Mouse (Mus musculus) forebrain, embryonic 15.5 days (tissue): ENCODE data around the gene Map4k2. TPM values are rescaled to one million over a fixed set of nuclear protein-coding genes. Genes with fewer than 3 reads are reported as not detected.

Experiments used
- ATAC-seq: fragments of 200-750 bp; cut with Nextera tagmentation; replicated peaks from 2 replicates; pipeline ENCODE4 v1.8.0; 2017; ENCODE audit warnings: mild to moderate bottlenecking, moderate TSS enrichment, moderate library complexity
- H3K27ac ChIP-seq: fragments of 300-500 bp; sonication (generic); replicated peaks from 2 replicates; pipeline ENCODE4 v1.5.1; 2015; ENCODE audit warnings: mild to moderate bottlenecking, inconsistent platforms
- H3K27me3 ChIP-seq: fragments of 300-500 bp; sonication (generic); 2 replicates; pipeline ENCODE4 v1.6.1; 2015; ENCODE audit warnings: inconsistent platforms
- H3K36me3 ChIP-seq: fragments of 300-500 bp; sonication (generic); 2 replicates; pipeline ENCODE4 v1.6.1; 2015; ENCODE audit warnings: mild to moderate bottlenecking, inconsistent platforms
- H3K4me1 ChIP-seq: fragments of 300-500 bp; sonication (generic); 2 replicates; pipeline ENCODE4 v1.6.1; 2015; ENCODE audit warnings: inconsistent platforms
- H3K4me2 ChIP-seq: fragments of 300-500 bp; sonication (generic); replicated peaks from 2 replicates; pipeline ENCODE4 v1.6.1; 2015; ENCODE audit warnings: mild to moderate bottlenecking, inconsistent platforms
- H3K4me3 ChIP-seq: fragments of 300-500 bp; sonication (generic); 2 replicates; pipeline ENCODE4 v1.5.1; 2015; ENCODE audit warnings: mild to moderate bottlenecking, inconsistent platforms
- H3K9ac ChIP-seq: fragments of 300-500 bp; sonication (generic); replicated peaks from 2 replicates; pipeline ENCODE4 v1.6.1; 2015; ENCODE audit warnings: mild to moderate bottlenecking, inconsistent platforms
- H3K9me3 ChIP-seq: fragments of 300-500 bp; sonication (generic); 2 replicates; pipeline ENCODE4 v1.6.1; 2016; ENCODE audit warnings: inconsistent platforms
- whole genome bisulfite sequencing: fragments of 180-500 bp; shearing (Covaris S2); methylation state at CpG from one replicate; pipeline ENCODE4 v1.1.7; 2015; ENCODE audit warnings: mixed read lengths; 5-methylcytosine and 5-hydroxymethylcytosine counted together
- polyA plus RNA-seq: library from polyadenylated mRNA; unstranded; fragments of >200 nt; fragmentation: Nextera tagmentation; extraction: Ambion mirVana; gene quantifications from 2 replicates; pipeline ENCODE4 v1.2.1, GENCODE M21; 2015

Map4k2 gene
- polyA plus RNA-seq, 1 experiment from 2014 or later: 12.7 TPM

DNA sequence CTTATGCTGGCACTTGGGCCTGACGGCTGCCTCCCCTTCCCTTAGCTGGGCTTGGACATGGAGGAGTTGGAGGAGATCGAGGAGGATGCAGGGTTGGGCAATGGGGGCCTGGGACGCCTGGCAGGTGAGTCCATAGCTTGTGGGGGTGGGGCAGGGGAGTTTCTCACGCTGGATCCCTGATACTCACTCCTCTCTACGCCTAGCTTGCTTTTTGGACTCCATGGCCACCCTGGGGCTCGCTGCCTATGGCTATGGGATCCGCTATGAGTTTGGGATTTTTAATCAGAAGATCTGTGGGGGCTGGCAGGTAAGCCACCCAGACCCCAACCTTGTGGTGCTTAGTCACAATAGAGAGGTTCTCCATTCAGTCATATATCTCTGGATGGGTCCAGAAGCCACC is 44.9 kb downstream of the Map4k2 start:
- 86% methylated on average over 7 of the region's 7 CpGs for WGBS
- ATAC-seq: no peak
- H3K9ac ChIP-seq: no peak overlapping the region
- H3K4me1 ChIP-seq: 0 out of 2 replicates have a peak, but pooled peaks cover 4% of the 10 kb centered on the region
- H3K9me3 ChIP-seq: no peaks in the 10 kb centered on the region
- H3K27me3 ChIP-seq: no peaks in the 10 kb centered on the region
- no peak overlapping the region for H3K4me2 ChIP-seq
- H3K36me3 ChIP-seq: no peaks in the 10 kb centered on the region
- no peak overlapping the region for H3K4me3 ChIP-seq
- H3K27ac ChIP-seq: no peak overlapping the region

DNA sequence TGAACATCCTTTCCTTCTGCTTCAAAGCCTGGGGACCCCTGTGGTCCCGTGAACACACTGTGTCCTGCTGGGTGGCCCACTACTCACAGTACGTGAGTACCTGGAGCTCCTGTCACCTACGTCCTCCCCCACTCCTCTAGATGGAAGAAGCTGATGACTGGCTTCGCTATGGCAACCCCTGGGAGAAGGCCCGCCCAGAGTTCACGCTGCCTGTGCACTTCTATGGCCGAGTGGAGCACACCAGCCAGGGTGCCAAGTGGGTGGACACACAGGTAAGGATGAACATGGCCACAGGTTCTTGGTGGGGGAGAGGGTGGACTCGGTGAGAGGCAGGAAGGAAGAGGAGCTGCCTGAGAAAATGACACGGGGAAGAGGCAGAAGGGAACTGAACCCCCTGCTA is 45.3 kb downstream of the Map4k2 start:
- Histone ChIP-seq H3K9me3 (no peaks in the 10 kb centered on the region), H3K36me3 (no peaks in the 10 kb centered on the region), H3K27me3 (no peaks in the 10 kb centered on the region), H3K9ac (no peak overlapping the region), H3K4me1 (0 out of 2 replicates have a peak, but pooled peaks cover 4% of the 10 kb centered on the region), H3K4me3 (no peak overlapping the region), H3K4me2 (no peak overlapping the region), H3K27ac (no peak overlapping the region)
- WGBS: 70% methylated on average over 9 of the region's 9 CpGs
- ATAC-seq: no peak

DNA sequence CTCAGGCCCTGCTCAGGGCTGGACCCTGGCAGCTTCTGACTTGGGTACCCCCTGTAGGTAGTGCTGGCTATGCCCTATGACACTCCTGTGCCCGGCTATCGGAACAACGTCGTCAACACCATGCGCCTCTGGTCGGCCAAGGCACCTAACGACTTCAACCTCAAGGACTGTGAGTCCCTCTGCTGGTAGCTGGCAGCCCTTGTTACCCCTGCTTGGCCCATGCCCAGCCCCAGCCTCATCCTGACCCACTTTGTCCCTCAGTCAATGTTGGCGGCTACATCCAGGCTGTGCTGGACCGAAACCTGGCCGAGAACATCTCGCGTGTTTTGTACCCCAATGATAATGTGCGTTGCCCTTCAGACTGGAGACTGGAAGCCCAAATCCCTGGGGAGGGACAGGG is 47.1 kb downstream of the Map4k2 start:
- Histone ChIP-seq H3K4me2 (no peak overlapping the region), H3K4me3 (no peak overlapping the region), H3K27ac (no peak overlapping the region), H3K27me3 (no peaks in the 10 kb centered on the region), H3K4me1 (0 out of 2 replicates have a peak, but pooled peaks cover 4% of the 10 kb centered on the region), H3K9me3 (no peaks in the 10 kb centered on the region), H3K36me3 (no peaks in the 10 kb centered on the region), H3K9ac (no peak overlapping the region)
- no peak for ATAC-seq
- 81% methylated on average over 13 of the region's 13 CpGs for WGBS

DNA sequence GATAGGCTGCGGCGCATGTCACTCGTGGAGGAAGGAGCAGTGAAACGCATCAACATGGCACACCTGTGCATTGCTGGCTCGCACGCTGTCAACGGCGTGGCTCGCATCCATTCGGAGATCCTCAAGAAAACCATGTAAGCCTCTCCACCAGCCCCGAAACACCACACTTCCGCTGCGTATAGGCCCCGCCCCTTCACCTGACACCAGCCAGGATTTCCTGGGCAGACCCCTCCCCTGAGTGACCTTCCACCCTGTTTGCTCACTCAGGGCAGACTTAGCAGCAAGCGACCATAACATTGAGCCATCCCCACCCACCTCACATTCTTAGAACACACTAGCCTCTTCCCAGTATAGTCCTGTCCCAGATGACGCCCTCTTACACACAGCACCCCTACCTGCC is 48.9 kb downstream of the Map4k2 start:
- Histone ChIP-seq H3K4me3 (peak overlapping the region; percentile 15), H3K4me1 (0 out of 2 replicates have a peak, but pooled peaks cover 4% of the 10 kb centered on the region), H3K27me3 (no peaks in the 10 kb centered on the region), H3K4me2 (peak overlapping the region; percentile 37), H3K27ac (no peak overlapping the region), H3K9me3 (no peaks in the 10 kb centered on the region), H3K36me3 (no peaks in the 10 kb centered on the region), H3K9ac (peak overlapping the region; percentile 18; the same call in 1 of the 2 replicates)
- peak; percentile 34; the same call in 1 of the 2 replicates for ATAC-seq
- WGBS: 6% methylated on average over 16 of the region's 16 CpGs

DNA sequence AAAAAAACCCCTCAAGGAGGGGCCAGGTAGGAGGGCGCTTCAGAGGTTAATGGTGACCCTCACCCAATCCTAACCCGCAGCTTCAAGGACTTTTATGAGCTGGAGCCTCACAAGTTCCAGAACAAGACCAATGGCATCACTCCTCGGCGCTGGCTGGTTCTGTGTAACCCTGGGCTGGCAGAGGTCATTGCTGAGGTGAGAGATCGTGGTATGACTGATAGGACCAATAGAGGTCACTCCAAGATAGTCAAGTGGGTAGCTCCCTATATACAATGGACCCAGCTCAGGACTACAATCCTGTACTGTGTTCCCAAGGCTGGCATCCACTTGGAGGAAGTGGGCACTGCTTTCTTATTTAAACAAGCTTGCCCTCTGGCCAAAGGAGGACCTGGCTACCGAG is 49.3 kb downstream of the Map4k2 start:
- Histone ChIP-seq H3K9ac (no peak overlapping the region), H3K4me3 (no peak overlapping the region), H3K9me3 (no peaks in the 10 kb centered on the region), H3K4me2 (no peak overlapping the region), H3K4me1 (0 out of 2 replicates have a peak, but pooled peaks cover 4% of the 10 kb centered on the region), H3K27me3 (no peaks in the 10 kb centered on the region), H3K27ac (no peak overlapping the region), H3K36me3 (no peaks in the 10 kb centered on the region)
- ATAC-seq: no peak
- WGBS: 67% methylated on average over 6 of the region's 6 CpGs

DNA sequence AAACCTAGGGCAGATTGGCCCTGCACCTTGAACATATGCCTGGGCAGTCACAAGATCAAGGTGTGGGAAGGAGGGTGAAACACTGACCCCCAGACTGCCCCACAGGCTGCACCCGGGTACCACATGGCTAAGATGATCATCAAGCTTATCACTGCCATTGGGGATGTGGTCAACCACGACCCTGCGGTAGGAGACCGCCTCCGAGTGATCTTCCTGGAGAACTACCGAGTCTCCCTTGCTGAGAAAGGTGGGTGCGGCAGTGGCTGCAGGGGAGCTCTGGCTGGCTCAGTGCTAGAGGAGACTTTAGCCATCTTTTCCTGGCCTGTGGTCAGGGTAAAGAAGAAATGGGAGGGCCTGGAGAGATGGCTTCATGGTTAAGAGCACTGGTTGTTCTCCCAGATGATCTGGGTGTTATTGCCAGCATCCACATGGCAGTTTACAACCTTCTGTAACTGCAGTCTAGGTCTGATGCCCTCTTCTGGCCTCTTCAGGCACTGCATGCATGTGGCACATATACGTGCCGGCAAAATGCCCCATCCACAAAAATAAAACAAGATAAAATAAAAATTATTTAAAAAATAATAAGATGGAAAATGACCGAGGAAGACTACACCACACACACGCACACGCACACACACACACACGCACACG is 51.9 kb downstream of the Map4k2 start:
- ATAC-seq: no peak
- no peak overlapping the region for H3K4me2 ChIP-seq
- H3K36me3 ChIP-seq: no peaks in the 10 kb centered on the region
- H3K9ac ChIP-seq: no peak overlapping the region
- H3K4me1 ChIP-seq: 0 out of 2 replicates have a peak, but pooled peaks cover 4% of the 10 kb centered on the region
- no peaks in the 10 kb centered on the region for H3K27me3 ChIP-seq
- H3K4me3 ChIP-seq: no peak overlapping the region
- H3K27ac ChIP-seq: no peak overlapping the region
- 93% methylated on average over 14 of the region's 14 CpGs for WGBS
- H3K9me3 ChIP-seq: no peaks in the 10 kb centered on the region

DNA sequence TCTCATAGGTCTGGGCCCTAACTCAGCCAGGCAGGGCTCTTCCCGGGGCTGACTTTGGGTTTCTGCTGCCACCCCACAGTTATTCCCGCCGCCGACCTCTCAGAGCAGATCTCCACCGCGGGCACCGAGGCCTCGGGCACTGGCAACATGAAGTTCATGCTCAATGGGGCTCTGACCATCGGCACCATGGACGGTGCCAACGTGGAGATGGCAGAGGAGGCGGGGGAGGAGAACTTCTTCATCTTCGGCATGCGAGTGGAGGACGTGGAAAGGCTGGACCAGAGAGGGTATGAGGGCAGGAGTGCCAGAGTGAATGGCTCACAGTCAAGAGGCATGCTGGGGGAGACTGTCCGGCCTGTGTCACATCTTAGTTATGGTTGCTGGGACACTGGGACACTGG is 52.7 kb downstream of the Map4k2 start:
- Histone ChIP-seq H3K27ac (no peak overlapping the region), H3K36me3 (no peaks in the 10 kb centered on the region), H3K4me3 (no peak overlapping the region), H3K4me1 (peaks cover 12% of the 10 kb centered on the region), H3K9ac (no peak overlapping the region), H3K27me3 (no peaks in the 10 kb centered on the region), H3K9me3 (no peaks in the 10 kb centered on the region), H3K4me2 (no peak overlapping the region)
- WGBS: 93% methylated on average over 16 of the region's 16 CpGs
- ATAC-seq: no peak

DNA sequence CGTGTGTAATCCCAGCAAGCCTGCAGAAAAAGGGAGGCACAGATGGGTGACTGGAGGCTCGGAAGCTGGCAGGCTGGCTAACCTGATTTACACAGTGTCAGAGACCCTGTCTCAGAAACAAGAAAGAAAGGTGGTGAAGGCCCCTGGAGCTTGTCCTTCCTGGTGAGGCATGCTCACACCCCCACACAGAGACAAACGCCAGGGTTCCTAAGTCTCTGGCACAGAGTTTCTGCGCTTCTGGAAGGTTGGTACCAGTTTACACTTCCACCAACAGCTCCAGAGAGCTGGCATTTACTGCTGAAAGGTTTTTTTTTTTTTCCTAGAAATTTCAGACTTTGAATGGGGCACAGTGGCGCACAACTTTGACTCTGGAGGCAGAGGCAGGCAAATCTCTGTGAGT is 55.3 kb downstream of the Map4k2 start:
- no peaks in the 10 kb centered on the region for H3K9me3 ChIP-seq
- H3K36me3 ChIP-seq: no peaks in the 10 kb centered on the region
- H3K4me2 ChIP-seq: no peak overlapping the region
- 86% methylated on average over 5 of the region's 5 CpGs for WGBS
- ATAC-seq: no peak
- H3K4me1 ChIP-seq: peaks cover 32% of the 10 kb centered on the region
- H3K27me3 ChIP-seq: peaks cover 11% of the 10 kb centered on the region
- no peak overlapping the region for H3K9ac ChIP-seq
- H3K27ac ChIP-seq: no peak overlapping the region
- no peak overlapping the region for H3K4me3 ChIP-seq

DNA sequence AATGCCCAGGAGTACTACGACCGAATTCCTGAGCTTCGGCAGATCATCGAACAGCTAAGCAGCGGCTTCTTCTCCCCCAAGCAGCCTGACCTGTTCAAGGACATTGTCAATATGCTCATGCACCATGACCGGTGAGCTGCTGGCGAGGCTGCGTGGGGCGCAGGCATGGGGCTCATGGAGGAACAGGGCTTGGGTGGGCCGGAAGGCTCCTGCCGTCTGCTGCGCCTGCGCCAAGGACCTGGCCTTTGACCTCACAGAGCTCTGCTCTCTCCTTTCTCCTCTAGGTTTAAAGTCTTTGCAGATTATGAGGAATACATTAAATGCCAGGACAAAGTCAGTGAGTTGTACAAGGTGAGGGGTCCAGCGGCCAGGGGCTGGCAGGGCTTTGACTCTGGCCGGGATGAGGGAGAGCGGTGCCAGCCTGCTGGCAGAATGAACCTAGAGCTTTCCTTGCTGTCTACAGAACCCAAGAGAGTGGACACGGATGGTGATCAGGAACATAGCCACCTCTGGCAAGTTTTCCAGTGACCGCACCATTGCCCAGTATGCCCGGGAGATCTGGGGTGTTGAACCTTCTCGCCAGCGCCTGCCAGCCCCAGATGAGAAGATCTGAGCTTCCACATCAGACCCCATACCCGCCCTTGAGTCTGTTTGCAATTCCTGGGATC is 56.8 kb downstream of the Map4k2 start:
- Histone ChIP-seq H3K4me1 (peaks cover 39% of the 10 kb centered on the region), H3K9me3 (no peaks in the 10 kb centered on the region), H3K36me3 (no peaks in the 10 kb centered on the region), H3K27me3 (peaks cover 21% of the 10 kb centered on the region), H3K4me2 (0 out of 2 replicates have a peak overlapping the region, but pooled peaks have one; percentile 99), H3K27ac (no peak overlapping the region), H3K4me3 (no peak overlapping the region), H3K9ac (no peak overlapping the region)
- no peak for ATAC-seq
- 87% methylated on average over 22 of the region's 22 CpGs for WGBS

DNA sequence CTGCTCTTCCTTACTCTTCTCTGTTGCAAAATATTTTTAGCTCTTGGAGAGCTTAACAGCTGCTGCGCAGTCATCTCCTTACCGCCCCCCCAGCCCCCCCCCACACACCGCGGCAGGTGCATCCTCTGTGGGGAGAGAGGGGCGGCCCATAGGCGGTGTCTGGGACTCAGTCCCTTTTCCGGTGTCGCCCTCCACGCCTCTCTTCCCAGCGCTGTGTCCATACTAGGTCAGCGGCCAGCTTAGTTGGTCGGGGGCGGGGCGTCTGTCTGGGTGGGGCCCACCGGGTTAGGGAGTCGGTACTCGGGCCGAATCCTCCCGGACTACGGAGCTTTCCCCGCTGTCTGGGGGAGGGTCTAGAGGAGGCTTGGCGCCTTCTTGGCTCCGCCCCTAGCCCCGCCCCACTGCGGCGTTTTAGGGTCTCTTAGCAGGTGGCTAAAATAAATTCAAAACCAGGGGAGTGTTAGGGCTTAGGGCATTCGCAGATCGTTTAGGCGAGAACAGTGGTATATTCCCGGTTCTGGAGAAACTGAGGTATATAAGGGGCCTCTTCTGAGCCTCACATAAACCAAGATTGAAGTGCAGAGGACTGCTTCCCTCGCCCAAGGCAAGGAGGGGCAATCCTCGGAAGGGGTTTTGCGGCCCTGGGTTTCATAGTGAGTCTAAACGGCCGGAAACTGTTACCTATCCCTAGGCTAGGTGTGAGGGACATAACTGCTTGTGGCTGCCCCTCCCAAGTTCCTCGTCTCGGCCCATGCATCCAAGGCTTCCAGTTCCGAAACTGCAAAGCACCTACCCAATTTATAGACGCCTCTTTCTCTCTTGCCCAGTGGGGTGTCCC is 57.7 kb downstream of the Map4k2 start:
- Histone ChIP-seq H3K9me3 (no peaks in the 10 kb centered on the region), H3K27me3 (peaks cover 21% of the 10 kb centered on the region), H3K9ac (peak overlapping the region; percentile 63), H3K4me1 (peaks cover 39% of the 10 kb centered on the region), H3K36me3 (no peaks in the 10 kb centered on the region), H3K4me3 (peak overlapping the region; percentile 79), H3K27ac (peak overlapping the region; percentile 72), H3K4me2 (peak overlapping the region; percentile 99)
- under 1% methylated on average over 39 of the region's 39 CpGs for WGBS
- peak; percentile 67 for ATAC-seq

DNA sequence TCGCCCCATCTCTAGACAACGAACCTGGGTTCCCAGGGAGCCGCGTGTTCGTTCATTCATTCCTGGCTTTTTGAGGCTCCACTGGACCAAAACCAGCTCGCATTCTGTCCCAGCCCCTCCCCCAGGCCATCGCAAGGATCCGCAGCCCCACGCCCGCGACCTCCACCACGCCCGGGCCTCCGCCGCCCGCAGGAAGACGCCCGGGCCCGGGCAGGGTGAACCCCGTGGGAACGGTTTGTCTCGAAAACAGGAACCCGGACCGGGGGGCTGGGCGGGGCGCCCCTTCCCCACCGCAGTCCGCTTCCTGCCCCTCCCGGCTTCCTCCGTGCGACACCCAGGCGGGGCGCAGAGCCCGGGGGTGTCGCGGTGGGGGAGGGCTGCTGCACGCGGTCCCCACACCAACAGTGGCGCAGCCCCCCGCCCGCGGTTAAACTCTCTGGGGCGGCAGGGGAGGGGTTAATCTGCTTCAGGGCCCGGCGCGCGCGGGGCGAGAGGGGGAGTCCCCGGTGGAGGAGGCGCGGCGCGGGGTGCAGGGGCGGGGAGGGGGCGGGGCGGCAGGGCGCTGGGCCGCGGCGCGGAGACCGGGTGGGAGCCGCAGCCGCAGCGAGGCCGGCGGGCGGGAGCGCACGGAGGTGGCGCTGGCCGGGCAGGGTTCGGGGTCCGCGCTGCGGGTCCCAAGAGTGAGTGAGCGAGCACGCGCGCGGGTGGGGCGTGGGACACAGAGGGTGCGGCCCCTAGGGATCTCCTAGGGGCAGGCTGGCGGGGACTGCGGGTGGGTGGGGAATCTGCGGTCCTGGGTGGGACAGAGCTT is 58.6 kb downstream of the Map4k2 start, which contains the start of gene Rasgrp2:
Rasgrp2 (plus strand) TSS at position 56 of the 811 bp plus-strand sequence.
- H3K9me3 ChIP-seq: no peaks in the 10 kb centered on the region
- H3K4me3 ChIP-seq: peak within 1 kb of the TSS; percentile 79
- H3K27me3 ChIP-seq: peaks cover 21% of the 10 kb centered on the region
- peak within 1 kb of the TSS; percentile 72 for H3K27ac ChIP-seq
- no peaks in the 10 kb centered on the region for H3K36me3 ChIP-seq
- peak within 1 kb of the TSS; percentile 99 for H3K4me2 ChIP-seq
- H3K4me1 ChIP-seq: peaks cover 39% of the 10 kb centered on the region
- peak within 1 kb of the TSS; percentile 63 for H3K9ac ChIP-seq
- peak; percentile 19 for ATAC-seq
- WGBS: under 1% methylated on average over 83 of the region's 87 CpGs
